Mouse (Mus musculus) E14TG2a.4 (cell line): ENCODE results near the gene Gpsm2.

Experiments
- H3K27me3 ChIP-seq: 2 replicates; pipeline ENCODE4 v1.6.1; 2014; ENCODE audit warnings: low read length, control low read depth; ENCODE audit not compliant: insufficient read depth
- H3K36me3 ChIP-seq: 2 replicates; pipeline ENCODE4 v1.6.1; 2014; ENCODE audit warnings: low read length, control low read depth; ENCODE audit not compliant: insufficient read depth
- H3K4me1 ChIP-seq: replicated peaks from 2 replicates; pipeline ENCODE4 v1.6.1; 2014; ENCODE audit warnings: low read depth, low read length, control low read depth
- H3K4me3 ChIP-seq: replicated peaks from 2 replicates; pipeline ENCODE4 v1.5.1; 2014; ENCODE audit warnings: mild to moderate bottlenecking, low read length
- H3K9me3 ChIP-seq: 2 replicates; pipeline ENCODE4 v1.6.1; 2014; ENCODE audit warnings: low read length, control low read depth
- CTCF ChIP-seq: conservative IDR thresholded peaks from 2 replicates; pipeline ENCODE4 v1.5.1; 2014; ENCODE audit warnings: low read length
- NANOG ChIP-seq: IDR thresholded peaks from 2 replicates; pipeline ENCODE4 v1.6.1; 2014; ENCODE audit warnings: borderline replicate concordance, low read length, mixed read lengths
- POU5F1 ChIP-seq: IDR thresholded peaks from 2 replicates; pipeline ENCODE4 v1.6.1; 2014; ENCODE audit warnings: low read length, borderline replicate concordance

The Gpsm2 gene

DNA sequence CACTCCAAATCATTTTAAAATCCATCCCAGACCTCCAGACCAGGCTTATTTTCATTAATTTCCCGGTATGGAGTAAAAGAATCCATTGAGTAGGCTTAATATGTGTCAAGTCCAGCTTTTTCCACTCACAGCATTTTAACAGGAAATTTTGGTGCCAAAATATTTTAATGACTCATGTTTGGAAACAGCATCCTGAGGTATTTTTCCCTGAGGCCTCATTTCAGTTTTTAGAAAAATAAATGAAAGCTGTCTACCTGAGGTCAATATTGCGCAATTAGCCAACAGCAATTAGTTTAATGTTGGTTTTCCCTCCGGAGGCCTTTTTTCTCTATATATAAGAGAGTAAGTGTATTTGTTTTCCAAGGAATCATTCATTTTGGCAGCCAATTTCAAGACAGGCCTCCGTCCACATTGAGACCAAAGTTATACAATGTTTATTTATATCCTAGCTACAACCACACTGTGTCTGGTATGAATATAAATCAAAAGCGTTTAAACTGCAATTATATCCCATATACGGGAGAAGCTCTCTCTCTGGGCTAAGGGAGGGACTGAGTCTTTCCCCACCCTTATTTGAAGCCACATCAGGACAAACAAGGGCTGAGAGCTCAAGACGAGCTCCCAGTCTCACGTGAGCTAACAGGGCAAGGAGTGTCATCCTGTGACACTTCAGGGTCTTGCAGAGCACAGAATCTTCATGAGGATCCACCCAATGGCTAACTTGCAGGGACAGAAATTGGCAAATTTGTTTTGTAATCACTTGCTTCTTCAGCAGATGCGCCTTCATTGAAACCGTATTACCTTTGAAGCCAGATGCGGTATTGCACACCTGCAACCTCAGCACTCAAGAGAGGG is 37.7 kb upstream of the Gpsm2 start:
- peaks cover 14% of the 10 kb centered on the region for H3K4me1 ChIP-seq
- no peaks in the 10 kb centered on the region for H3K36me3 ChIP-seq
- no peaks in the 10 kb centered on the region for H3K9me3 ChIP-seq
- TF ChIP-seq NANOG (no peak), POU5F1 (no peak), CTCF (no peak)
- H3K4me3 ChIP-seq = no peak overlapping the region
- peaks cover 6% of the 10 kb centered on the region for H3K27me3 ChIP-seq

DNA sequence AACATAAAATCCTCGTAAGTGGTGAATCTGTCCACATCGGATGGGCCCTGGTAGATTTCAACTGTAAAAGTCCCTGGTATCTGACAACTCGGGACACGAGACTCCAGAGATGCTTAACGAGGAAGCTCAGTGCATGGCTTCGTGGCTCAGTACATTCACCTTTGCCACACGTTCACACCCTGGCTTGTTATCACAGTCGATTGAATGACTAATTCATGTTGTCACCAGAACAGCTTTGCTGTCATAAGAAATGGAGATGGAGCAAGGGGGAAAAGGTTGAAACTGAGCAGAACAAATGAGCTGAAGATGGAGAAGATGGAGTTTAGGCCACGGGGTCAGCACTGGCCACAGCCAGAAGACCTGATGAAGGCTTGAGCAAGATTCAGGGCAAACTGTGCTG is 35.5 kb upstream of the Gpsm2 start:
- Histone ChIP-seq H3K27me3 (peaks cover 6% of the 10 kb centered on the region), H3K4me1 (no peaks in the 10 kb centered on the region), H3K9me3 (no peaks in the 10 kb centered on the region), H3K36me3 (no peaks in the 10 kb centered on the region), H3K4me3 (no peak overlapping the region)
- TF ChIP-seq CTCF = no peak
- no peak for TF ChIP-seq NANOG
- no peak for TF ChIP-seq POU5F1

DNA sequence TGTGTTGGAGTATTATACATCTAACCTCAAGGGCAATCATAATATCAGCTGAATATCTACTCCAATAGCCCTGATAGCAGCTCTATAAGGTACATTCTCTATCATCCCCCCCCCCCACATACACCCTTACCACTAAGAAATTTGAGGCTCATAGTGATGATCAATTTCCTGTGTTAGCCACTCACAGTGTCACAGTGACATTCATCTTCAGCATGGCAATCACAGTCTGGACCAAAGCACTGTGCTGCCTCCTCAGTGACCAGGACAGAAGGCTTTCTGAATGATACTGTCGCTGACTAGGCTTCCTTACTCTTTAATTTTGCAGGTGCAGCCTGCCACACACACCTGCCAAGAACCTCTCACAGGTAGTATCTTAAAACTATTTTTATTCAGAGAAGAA is 34.0 kb upstream of the Gpsm2 start:
- Histone ChIP-seq H3K36me3 (no peaks in the 10 kb centered on the region), H3K4me1 (no peaks in the 10 kb centered on the region), H3K27me3 (peaks cover 6% of the 10 kb centered on the region), H3K9me3 (no peaks in the 10 kb centered on the region), H3K4me3 (no peak overlapping the region)
- TF ChIP-seq NANOG (no peak), POU5F1 (no peak), CTCF (no peak)

DNA sequence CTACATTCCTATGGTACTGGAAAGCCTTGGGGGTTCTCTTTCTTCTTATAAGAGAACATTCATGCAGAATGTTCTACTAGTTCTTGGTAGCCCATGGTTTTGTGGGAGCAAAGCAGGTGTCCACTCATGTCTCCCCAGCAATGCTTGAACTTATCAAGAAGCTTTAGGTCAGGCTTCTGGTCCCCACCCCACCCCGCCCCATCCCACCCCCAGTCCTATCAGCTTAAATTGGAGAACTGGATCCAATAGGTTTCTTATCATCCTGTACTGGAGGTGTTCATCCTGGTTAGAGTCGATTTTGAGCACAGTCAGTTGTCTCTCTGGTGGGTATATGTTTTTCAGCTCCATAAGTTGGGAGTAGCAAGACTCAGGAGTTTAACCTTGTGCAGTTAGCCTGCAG is 33.4 kb upstream of the Gpsm2 start:
- no peaks in the 10 kb centered on the region for H3K36me3 ChIP-seq
- peaks cover 6% of the 10 kb centered on the region for H3K27me3 ChIP-seq
- no peaks in the 10 kb centered on the region for H3K4me1 ChIP-seq
- no peak overlapping the region for H3K4me3 ChIP-seq
- TF ChIP-seq POU5F1 (no peak), NANOG (no peak), CTCF (no peak)
- no peaks in the 10 kb centered on the region for H3K9me3 ChIP-seq

DNA sequence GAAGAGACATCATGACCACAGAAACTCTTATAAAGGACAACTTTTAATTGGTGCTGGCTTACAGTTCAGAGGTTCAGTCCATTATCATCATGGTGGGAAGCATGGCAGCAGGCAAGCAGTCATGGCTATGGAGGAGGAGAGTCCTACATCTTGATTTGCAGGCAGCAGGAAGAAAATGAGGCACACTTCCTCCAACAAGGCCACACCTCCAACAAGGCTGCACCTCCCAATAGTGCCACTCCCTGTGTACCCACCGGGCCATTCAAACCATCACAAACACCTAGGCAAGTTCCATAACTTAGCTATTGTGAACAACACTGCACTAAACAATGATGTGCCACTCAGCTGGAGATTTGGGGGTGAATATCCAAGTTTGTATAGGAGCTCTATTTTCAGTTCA is 32.4 kb upstream of the Gpsm2 start:
- H3K27me3 ChIP-seq = peaks cover 6% of the 10 kb centered on the region
- no peak for TF ChIP-seq CTCF
- TF ChIP-seq NANOG = no peak
- TF ChIP-seq POU5F1 = no peak
- no peaks in the 10 kb centered on the region for H3K9me3 ChIP-seq
- H3K4me1 ChIP-seq = no peaks in the 10 kb centered on the region
- no peaks in the 10 kb centered on the region for H3K36me3 ChIP-seq
- no peak overlapping the region for H3K4me3 ChIP-seq

DNA sequence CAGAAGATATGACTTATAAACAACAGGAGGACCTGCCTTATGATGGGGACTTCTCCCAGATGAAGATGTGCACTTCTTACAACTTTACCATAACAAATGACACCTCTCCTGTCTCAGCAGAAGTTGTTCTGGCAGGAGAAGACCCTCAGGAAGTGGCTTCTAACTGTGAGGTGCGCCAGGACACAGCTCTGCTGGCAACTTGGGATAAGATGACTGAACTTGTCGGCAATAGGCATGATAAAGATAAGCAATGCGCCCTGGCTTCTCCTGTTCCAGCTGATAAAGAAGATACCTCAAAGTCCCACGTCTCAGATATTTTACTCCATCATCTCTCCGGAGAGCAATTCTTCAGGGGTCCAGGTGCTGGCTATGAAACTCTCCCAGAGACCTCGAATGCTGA is 29.6 kb upstream of the Gpsm2 start:
- no peaks in the 10 kb centered on the region for H3K36me3 ChIP-seq
- no peaks in the 10 kb centered on the region; the same call in 1 of the 2 replicates for H3K27me3 ChIP-seq
- no peak overlapping the region for H3K4me3 ChIP-seq
- H3K4me1 ChIP-seq = no peaks in the 10 kb centered on the region
- TF ChIP-seq POU5F1 = no peak
- TF ChIP-seq NANOG = no peak
- TF ChIP-seq CTCF = no peak
- 0 out of 2 replicates have a peak, but pooled peaks cover 5% of the 10 kb centered on the region for H3K9me3 ChIP-seq

DNA sequence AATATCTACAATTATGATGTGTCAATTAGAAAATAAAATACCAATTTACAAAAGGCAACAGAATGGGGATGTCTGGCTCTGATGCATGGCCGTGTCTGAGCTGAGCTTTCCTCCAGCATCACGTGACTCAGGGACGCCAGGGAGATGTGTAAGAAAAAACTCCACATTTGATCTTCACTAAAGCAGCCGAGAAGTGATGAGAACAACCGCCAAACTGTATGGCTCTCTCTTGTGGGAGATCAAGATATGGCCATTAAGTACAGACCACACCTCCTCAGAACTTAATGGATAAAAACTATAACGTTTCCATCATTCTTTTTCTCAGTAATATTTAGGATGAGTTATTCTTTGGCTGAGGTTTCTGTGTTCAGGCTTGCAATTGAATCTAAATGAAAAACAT is 29.0 kb upstream of the Gpsm2 start:
- TF ChIP-seq CTCF = no peak
- no peak for TF ChIP-seq NANOG
- no peak for TF ChIP-seq POU5F1

DNA sequence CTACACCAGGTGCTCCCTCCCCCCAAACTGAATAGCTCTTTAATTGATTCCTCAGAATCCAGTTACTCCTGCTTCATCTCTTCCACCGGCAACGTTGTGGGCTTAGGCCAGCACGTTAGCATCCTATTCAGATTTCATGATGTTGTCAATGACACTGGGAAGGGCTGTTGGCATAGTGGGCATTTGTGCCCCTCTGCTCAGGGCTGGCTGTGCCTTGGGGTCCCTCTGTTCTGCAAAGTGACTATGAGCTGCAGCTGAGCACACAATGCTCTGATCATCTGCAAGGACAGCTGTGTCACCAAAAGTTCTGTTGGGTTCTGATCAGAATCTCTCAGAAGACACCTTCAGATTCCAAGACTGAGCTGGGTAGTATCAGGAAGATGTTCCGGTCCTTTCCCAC is 22.0 kb upstream of the Gpsm2 start:
- H3K4me3 ChIP-seq = no peak overlapping the region
- H3K4me1 ChIP-seq = no peaks in the 10 kb centered on the region
- H3K27me3 ChIP-seq = peaks cover 8% of the 10 kb centered on the region
- H3K9me3 ChIP-seq = 0 out of 2 replicates have a peak, but pooled peaks cover 7% of the 10 kb centered on the region
- H3K36me3 ChIP-seq = no peaks in the 10 kb centered on the region
- TF ChIP-seq CTCF = no peak
- TF ChIP-seq POU5F1 = no peak
- TF ChIP-seq NANOG = no peak

More for the DNA sequence above, 29.0 kb upstream of the Gpsm2 start:
- Histone ChIP-seq H3K36me3 (no peaks in the 10 kb centered on the region), H3K9me3 (0 out of 2 replicates have a peak, but pooled peaks cover 7% of the 10 kb centered on the region), H3K27me3 (no peaks in the 10 kb centered on the region; the same call in 1 of the 2 replicates), H3K4me3 (no peak overlapping the region), H3K4me1 (no peaks in the 10 kb centered on the region)
